Comparison of ENCODE assay signal across 8 mouse cellular contexts in the genomic region with DNA sequence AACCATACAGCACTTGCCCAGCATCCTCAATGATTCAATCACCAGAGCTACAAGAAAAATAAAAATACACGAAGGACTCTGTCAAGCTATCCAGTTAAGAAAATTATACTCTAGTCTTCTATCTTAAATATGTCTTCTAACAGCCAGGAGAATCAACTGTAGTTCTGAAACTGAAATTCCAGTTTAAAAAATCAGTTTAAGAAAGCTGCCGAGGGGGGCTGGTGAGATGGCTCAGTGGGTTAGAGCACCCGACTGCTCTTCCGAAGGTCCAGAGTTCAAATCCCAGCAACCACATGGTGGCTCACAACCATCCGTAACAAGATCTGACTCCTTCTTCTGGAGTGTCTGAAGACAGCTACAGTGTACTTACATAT. TPM values are rescaled to one million over a fixed set of nuclear protein-coding genes. Genes with fewer than 3 reads are reported as not detected.
DNase-seq lines count a peak whose midpoint lies in the region; ATAC-seq and TF ChIP-seq lines count a peak whose summit lies in the region.
"Not testable (repeated sequence)": the region's sequence is repeated elsewhere in the genome, so short reads cannot be mapped to it uniquely, and the experiment has no call there.

No protein-coding gene starts in this region.

- WGBS in forebrain, embryonic 10.5 days = 75% methylated on average over 5 of the region's 5 CpGs
- 58% methylated on average over 4 of the region's 5 CpGs for WGBS in heart, embryonic 11.5 days (ENCODE audit: insufficient replicate concordance)
- WGBS in hindbrain, embryonic 14.5 days = 76% methylated on average over 4 of the region's 5 CpGs
- WGBS in kidney, postnatal 0 days = 67% methylated on average over 4 of the region's 5 CpGs
- WGBS in liver, embryonic 13.5 days (ENCODE audit: insufficient replicate concordance) = 66% methylated on average over 5 of the region's 5 CpGs
- 76% methylated on average over 4 of the region's 5 CpGs for WGBS in midbrain, embryonic 10.5 days
- 65% methylated on average over 4 of the region's 5 CpGs for WGBS in neural tube, embryonic 14.5 days

- peak overlapping the region; percentile 50 for H3K4me3 ChIP-seq in E14TG2a.4 (replicated peaks; ENCODE audit: low read length)
- H3K4me3 ChIP-seq in forebrain, embryonic 10.5 days = peak overlapping the region; percentile 93
- H3K4me3 ChIP-seq in heart, embryonic 11.5 days (ENCODE audit: low read depth, low read length) = peak overlapping the region; percentile 68
- peak overlapping the region; percentile 81 for H3K4me3 ChIP-seq in hindbrain, embryonic 14.5 days (replicated peaks; ENCODE audit: low read length)
- H3K4me3 ChIP-seq in kidney, postnatal 0 days (replicated peaks; ENCODE audit: low read depth, low read length) = peak overlapping the region; percentile 92; the same call in 1 of the 2 replicates
- peak overlapping the region; percentile 93 for H3K4me3 ChIP-seq in liver, embryonic 13.5 days (replicated peaks)
- H3K4me3 ChIP-seq in midbrain, embryonic 10.5 days = peak overlapping the region; percentile 90
- peak overlapping the region; percentile 54 for H3K4me3 ChIP-seq in neural tube, embryonic 14.5 days (ENCODE audit: low read depth, low read length)

- not testable (repeated sequence) for H3K9ac ChIP-seq in heart, embryonic 11.5 days (ENCODE audit: low read depth, low read length); kidney, postnatal 0 days (ENCODE audit: low read depth, low read length); liver, embryonic 13.5 days; neural tube, embryonic 14.5 days (replicated peaks; ENCODE audit: low read depth, low read length)
- H3K9ac ChIP-seq in hindbrain, embryonic 14.5 days = peak overlapping the region; percentile 31; the same call in 1 of the 2 replicates

- H3K4me1 ChIP-seq in E14TG2a.4 (replicated peaks; ENCODE audit: low read depth, low read length) = peaks cover 37% of the 10 kb centered on the region
- H3K4me1 ChIP-seq in forebrain, embryonic 10.5 days; hindbrain, embryonic 14.5 days (replicated peaks; ENCODE audit: control insufficient read depth, insufficient read depth, low read length); kidney, postnatal 0 days (replicated peaks; ENCODE audit: insufficient read depth, low read length); liver, embryonic 13.5 days (replicated peaks); neural tube, embryonic 14.5 days (ENCODE audit: control insufficient read depth, insufficient read depth, low read length): not testable (repeated sequence)
- peaks cover 10% of the 10 kb centered on the region; the same call in 1 of the 2 replicates for H3K4me1 ChIP-seq in heart, embryonic 11.5 days (ENCODE audit: control insufficient read depth, insufficient read depth, low read length)
- peaks cover 12% of the 10 kb centered on the region for H3K4me1 ChIP-seq in midbrain, embryonic 10.5 days

- not testable (repeated sequence) for H3K27me3 ChIP-seq in E14TG2a.4 (ENCODE audit: insufficient read depth, low read length); forebrain, embryonic 10.5 days (ENCODE audit: poor library complexity, severe bottlenecking); heart, embryonic 11.5 days (ENCODE audit: control insufficient read depth, insufficient read depth, low read length); hindbrain, embryonic 14.5 days (ENCODE audit: control insufficient read depth, insufficient read depth, low read length); kidney, postnatal 0 days (ENCODE audit: insufficient read depth, low read length); liver, embryonic 13.5 days; midbrain, embryonic 10.5 days (ENCODE audit: low read depth, poor library complexity, severe bottlenecking); neural tube, embryonic 14.5 days (ENCODE audit: control insufficient read depth, insufficient read depth, low read length)

- peak overlapping the region; percentile 66 for H3K4me2 ChIP-seq in heart, embryonic 11.5 days
- H3K4me2 ChIP-seq in hindbrain, embryonic 14.5 days (replicated peaks) = peak overlapping the region; percentile 63
- peak overlapping the region; percentile 43 for H3K4me2 ChIP-seq in kidney, postnatal 0 days (ENCODE audit: low read length)
- peak overlapping the region; percentile 81 for H3K4me2 ChIP-seq in liver, embryonic 13.5 days
- H3K4me2 ChIP-seq in neural tube, embryonic 14.5 days (ENCODE audit: low read depth, low read length) = peak overlapping the region; percentile 41; the same call in 1 of the 2 replicates

- H3K36me3 ChIP-seq in E14TG2a.4 (ENCODE audit: insufficient read depth, low read length); forebrain, embryonic 10.5 days (replicated peaks); heart, embryonic 11.5 days (ENCODE audit: control insufficient read depth, insufficient read depth, low read length); hindbrain, embryonic 14.5 days (replicated peaks; ENCODE audit: control insufficient read depth, insufficient read depth); kidney, postnatal 0 days (ENCODE audit: insufficient read depth, low read length); liver, embryonic 13.5 days; midbrain, embryonic 10.5 days; neural tube, embryonic 14.5 days (ENCODE audit: control insufficient read depth, insufficient read depth, low read length): not testable (repeated sequence)

- TF ChIP-seq CTCF in E14TG2a.4 (conservative IDR thresholded peaks at IDR 0.05; ENCODE audit: low read length); kidney, postnatal 0 days (IDR thresholded peaks at IDR 0.05; ENCODE audit: low read depth): not testable (repeated sequence)

- DNase-seq in forebrain, embryonic 10.5 days (ENCODE audit: extremely low spot score, low spot score); hindbrain, embryonic 14.5 days (ENCODE audit: low spot score); kidney, postnatal 0 days (ENCODE audit: low spot score); liver, embryonic 13.5 days; midbrain, embryonic 10.5 days (ENCODE audit: low spot score): not testable (repeated sequence)

- ATAC-seq in heart, embryonic 11.5 days (replicated peaks; ENCODE audit: insufficient number of reproducible peaks, low FRiP score, low TSS enrichment); hindbrain, embryonic 14.5 days (ENCODE audit: low FRiP score); kidney, postnatal 0 days (replicated peaks; ENCODE audit: low FRiP score, low read depth); liver, embryonic 13.5 days (ENCODE audit: low read depth); neural tube, embryonic 14.5 days (ENCODE audit: low read depth): not testable (repeated sequence)

- not testable (repeated sequence) for H3K27ac ChIP-seq in forebrain, embryonic 10.5 days; heart, embryonic 11.5 days (ENCODE audit: low read depth, low read length); hindbrain, embryonic 14.5 days; kidney, postnatal 0 days; liver, embryonic 13.5 days; neural tube, embryonic 14.5 days (ENCODE audit: low read depth, low read length)
- H3K27ac ChIP-seq in midbrain, embryonic 10.5 days (replicated peaks) = peak overlapping the region; percentile 85; the same call in 1 of the 2 replicates

- H3K9me3 ChIP-seq in E14TG2a.4 (ENCODE audit: low read length); forebrain, embryonic 10.5 days; heart, embryonic 11.5 days (replicated peaks; ENCODE audit: control insufficient read depth, low read length); hindbrain, embryonic 14.5 days (ENCODE audit: control insufficient read depth, low read length); kidney, postnatal 0 days (replicated peaks; ENCODE audit: low read length); liver, embryonic 13.5 days (replicated peaks); midbrain, embryonic 10.5 days (replicated peaks); neural tube, embryonic 14.5 days (ENCODE audit: control insufficient read depth, low read length): not testable (repeated sequence)

RNA-seq across cellular contexts. Expression of gene Tbc1d23, which starts 0.6 kb away (rescaled TPM):
- 18.2 and 18.8 TPM in 2 replicates for polyA plus RNA-seq in forebrain, embryonic 10.5 days (2016; fragmentation: Nextera tagmentation; extraction: Ambion mirVana)
- polyA plus RNA-seq in heart, embryonic 11.5 days (2014; fragmentation: Nextera tagmentation; extraction: Ambion mirVana) = 20.5 and 25.0 TPM in 2 replicates
- polyA plus RNA-seq in hindbrain, embryonic 14.5 days (2014; fragmentation: Nextera tagmentation; extraction: Ambion mirVana) = 39.8 and 41.4 TPM in 2 replicates
- polyA plus RNA-seq in kidney, postnatal 0 days (2015; fragmentation: Nextera tagmentation; extraction: Ambion mirVana) = 22.5 and 24.7 TPM in 2 replicates
- 4.9 and 6.5 TPM in 2 replicates for polyA plus RNA-seq in liver, embryonic 13.5 days (2015; fragmentation: Nextera tagmentation; extraction: Ambion mirVana)
- polyA plus RNA-seq in midbrain, embryonic 10.5 days (2016; fragmentation: Nextera tagmentation; extraction: Ambion mirVana) = 15.5 and 22.6 TPM in 2 replicates
- polyA plus RNA-seq in neural tube, embryonic 14.5 days (2014; fragmentation: Nextera tagmentation; extraction: Ambion mirVana) = 42.9 and 46.7 TPM in 2 replicates
